Mouse (Mus musculus): ENCODE data around the gene Zfp981.
"Not testable (repeated sequence)": the region's sequence is repeated elsewhere in the genome, so short reads cannot be mapped to it uniquely, and the experiment has no call there.

DNA sequence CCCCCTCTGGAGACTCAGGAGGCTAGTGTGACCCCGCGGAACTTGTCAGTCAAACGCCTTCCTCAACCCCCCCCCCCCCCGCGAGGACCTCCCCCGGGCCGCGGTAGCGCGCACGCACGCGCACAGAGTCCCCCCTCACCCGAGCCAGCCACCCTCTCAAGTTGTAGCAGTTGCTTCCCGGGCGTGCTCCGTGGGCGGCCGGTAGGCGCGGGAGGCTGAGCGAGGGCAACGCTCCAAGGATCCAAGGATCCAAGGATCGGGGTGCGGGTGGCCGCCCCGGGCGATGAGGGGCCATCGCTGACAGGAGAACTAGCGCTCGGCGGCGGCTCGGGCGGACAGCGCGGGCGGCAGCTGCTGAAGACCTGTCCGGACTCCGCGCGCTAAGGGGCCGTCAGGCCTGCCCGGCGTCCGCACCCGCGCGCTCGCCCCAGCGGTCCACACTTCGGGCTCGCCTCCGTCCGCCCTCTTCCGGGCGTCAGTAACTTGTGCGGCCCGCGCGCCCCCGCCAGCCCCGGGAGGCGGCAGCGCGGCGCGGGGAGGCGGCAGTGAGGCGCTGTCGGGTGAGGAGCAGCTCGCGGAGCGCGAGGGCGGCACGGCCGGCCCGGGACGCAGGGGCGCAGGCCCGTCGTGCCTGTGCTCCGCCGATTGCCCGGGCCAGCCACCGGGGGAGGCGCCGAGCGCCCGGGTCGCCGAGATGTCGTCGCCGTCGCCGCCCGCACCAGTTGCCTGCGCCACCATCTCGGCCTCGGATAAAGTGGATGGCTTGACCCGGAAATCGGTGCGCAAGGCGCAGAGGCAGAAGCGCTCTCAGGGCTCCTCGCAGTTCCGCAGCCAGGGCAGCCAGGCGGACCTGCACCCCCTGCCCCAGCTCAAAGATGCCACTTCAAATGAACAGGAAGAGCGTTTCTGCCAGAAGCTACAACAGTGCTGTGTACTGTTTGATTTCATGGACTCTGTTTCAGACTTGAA lies 78.4 kb downstream of the Zfp981 start:
- TF ChIP-seq HCFC1 (IDR thresholded peaks at IDR 0.05; ENCODE audit: borderline replicate concordance, insufficient read depth, low read length); CHD2 (IDR thresholded peaks at IDR 0.05; ENCODE audit: low read depth, low read length): not testable (repeated sequence)
